Mouse (Mus musculus): Measurements from ENCODE around the gene Kcnma1. TPM values are rescaled to one million over a fixed set of nuclear protein-coding genes. Genes with fewer than 3 reads are reported as not detected.
A peak's percentile ranks its signal among the peaks of the same experiment; 100 is the strongest.

Kcnma1 gene
- polyA plus RNA-seq, 1 experiment from 2014 or later, result 19.5 TPM

GRCm38 (mm10) chr14:23741531-23741930 is 272.8 kb downstream of the Kcnma1 start:
- no peak overlapping the region for H3K27ac ChIP-seq
- no peaks in the 10 kb centered on the region for H3K4me1 ChIP-seq
- H3K36me3 ChIP-seq (replicated peaks), result no peaks in the 10 kb centered on the region
- H3K9ac ChIP-seq, result no peak overlapping the region
- H3K4me3 ChIP-seq, result no peak overlapping the region
- ATAC-seq (replicated peaks), result no peak
- no peaks in the 10 kb centered on the region for H3K9me3 ChIP-seq
- H3K27me3 ChIP-seq (replicated peaks), result no peaks in the 10 kb centered on the region
- H3K4me2 ChIP-seq, result no peak overlapping the region

- Histone ChIP-seq H3K9ac (no peak overlapping the region), H3K4me1 (no peaks in the 10 kb centered on the region), H3K27me3 (replicated peaks) (no peaks in the 10 kb centered on the region; the same call in 1 of the 2 replicates), H3K36me3 (replicated peaks) (no peaks in the 10 kb centered on the region), H3K27ac (no peak overlapping the region), H3K4me3 (no peak overlapping the region), H3K9me3 (no peaks in the 10 kb centered on the region), H3K4me2 (no peak overlapping the region)
- ATAC-seq (replicated peaks), result no peak
- 96% methylated on average over 3 of the region's 3 CpGs for WGBS
Measured at GRCm38 (mm10) chr14:23734200-23734599, 280.1 kb downstream of the Kcnma1 start.

- Histone ChIP-seq H3K27me3 (replicated peaks) (no peaks in the 10 kb centered on the region), H3K4me2 (no peak overlapping the region), H3K4me3 (no peak overlapping the region), H3K9me3 (no peaks in the 10 kb centered on the region), H3K4me1 (no peaks in the 10 kb centered on the region), H3K9ac (no peak overlapping the region), H3K36me3 (replicated peaks) (no peaks in the 10 kb centered on the region), H3K27ac (no peak overlapping the region)
- 62% methylated on average over 2 of the region's 2 CpGs for WGBS
- ATAC-seq (replicated peaks), result no peak
Measured at GRCm38 (mm10) chr14:23729377-23729776, 284.9 kb downstream of the Kcnma1 start.

GRCm38 (mm10) chr14:23723701-23724430 is 290.4 kb downstream of the Kcnma1 start:
- Histone ChIP-seq H3K36me3 (replicated peaks) (no peaks in the 10 kb centered on the region), H3K9me3 (no peaks in the 10 kb centered on the region), H3K27me3 (replicated peaks) (no peaks in the 10 kb centered on the region), H3K4me3 (no peak overlapping the region), H3K27ac (0 out of 2 replicates have a peak overlapping the region, but pooled peaks have one; percentile 15), H3K9ac (no peak overlapping the region), H3K4me1 (0 out of 2 replicates have a peak, but pooled peaks cover 3% of the 10 kb centered on the region), H3K4me2 (no peak overlapping the region)
- no peak for ATAC-seq (replicated peaks)
- WGBS, result 45% methylated on average over 7 of the region's 7 CpGs

GRCm38 (mm10) chr14:23719246-23719645 is 295.0 kb downstream of the Kcnma1 start:
- Histone ChIP-seq H3K4me1 (0 out of 2 replicates have a peak, but pooled peaks cover 2% of the 10 kb centered on the region), H3K36me3 (replicated peaks) (no peaks in the 10 kb centered on the region), H3K27me3 (replicated peaks) (no peaks in the 10 kb centered on the region), H3K9me3 (no peaks in the 10 kb centered on the region), H3K4me3 (no peak overlapping the region), H3K27ac (no peak overlapping the region), H3K9ac (no peak overlapping the region), H3K4me2 (no peak overlapping the region)
- ATAC-seq (replicated peaks), result no peak
- WGBS, result 48% methylated on average over 3 of the region's 3 CpGs

GRCm38 (mm10) chr14:23718667-23719066 is 295.6 kb downstream of the Kcnma1 start:
- Histone ChIP-seq H3K36me3 (replicated peaks) (no peaks in the 10 kb centered on the region), H3K27me3 (replicated peaks) (no peaks in the 10 kb centered on the region), H3K9me3 (no peaks in the 10 kb centered on the region), H3K4me3 (no peak overlapping the region), H3K4me1 (no peaks in the 10 kb centered on the region), H3K4me2 (no peak overlapping the region), H3K27ac (no peak overlapping the region), H3K9ac (no peak overlapping the region)
- 76% methylated on average over 6 of the region's 6 CpGs for WGBS
- no peak for ATAC-seq (replicated peaks)

GRCm38 (mm10) chr14:23714396-23715131 is 299.7 kb downstream of the Kcnma1 start:
- no peaks in the 10 kb centered on the region for H3K9me3 ChIP-seq
- H3K36me3 ChIP-seq (replicated peaks), result no peaks in the 10 kb centered on the region
- WGBS, result 64% methylated on average over 7 of the region's 7 CpGs
- H3K27me3 ChIP-seq (replicated peaks), result no peaks in the 10 kb centered on the region
- no peak overlapping the region for H3K27ac ChIP-seq
- ATAC-seq (replicated peaks), result no peak
- peaks cover 15% of the 10 kb centered on the region; the same call in 1 of the 2 replicates for H3K4me1 ChIP-seq
- no peak overlapping the region for H3K4me2 ChIP-seq
- H3K4me3 ChIP-seq, result no peak overlapping the region
- no peak overlapping the region for H3K9ac ChIP-seq

GRCm38 (mm10) chr14:23712891-23713290 is 301.4 kb downstream of the Kcnma1 start:
- Histone ChIP-seq H3K27ac (no peak overlapping the region), H3K9me3 (no peaks in the 10 kb centered on the region), H3K27me3 (replicated peaks) (no peaks in the 10 kb centered on the region), H3K4me3 (no peak overlapping the region), H3K9ac (no peak overlapping the region), H3K4me2 (no peak overlapping the region), H3K36me3 (replicated peaks) (no peaks in the 10 kb centered on the region), H3K4me1 (peaks cover 15% of the 10 kb centered on the region; the same call in 1 of the 2 replicates)
- no peak for ATAC-seq (replicated peaks)
- WGBS, result 91% methylated on average over 5 of the region's 5 CpGs

- Histone ChIP-seq H3K9ac (no peak overlapping the region), H3K4me1 (peaks cover 15% of the 10 kb centered on the region; the same call in 1 of the 2 replicates), H3K27me3 (replicated peaks) (no peaks in the 10 kb centered on the region), H3K4me3 (no peak overlapping the region), H3K4me2 (no peak overlapping the region), H3K27ac (0 out of 2 replicates have a peak overlapping the region, but pooled peaks have one; percentile 43), H3K9me3 (no peaks in the 10 kb centered on the region), H3K36me3 (replicated peaks) (no peaks in the 10 kb centered on the region)
- ATAC-seq (replicated peaks), result peak; percentile 75
- 68% methylated on average over 7 of the region's 7 CpGs for WGBS
Measured at GRCm38 (mm10) chr14:23710954-23711353, 303.3 kb downstream of the Kcnma1 start.

GRCm38 (mm10) chr14:23706837-23707236 is 307.5 kb downstream of the Kcnma1 start:
- WGBS, result 81% methylated on average over 10 of the region's 10 CpGs
- no peaks in the 10 kb centered on the region for H3K36me3 ChIP-seq (replicated peaks)
- no peak overlapping the region for H3K4me3 ChIP-seq
- no peak for ATAC-seq (replicated peaks)
- H3K27ac ChIP-seq, result no peak overlapping the region
- H3K4me1 ChIP-seq, result peaks cover 11% of the 10 kb centered on the region; the same call in 1 of the 2 replicates
- H3K27me3 ChIP-seq (replicated peaks), result no peaks in the 10 kb centered on the region
- no peak overlapping the region for H3K9ac ChIP-seq
- H3K4me2 ChIP-seq, result no peak overlapping the region
- no peaks in the 10 kb centered on the region for H3K9me3 ChIP-seq

GRCm38 (mm10) chr14:23705647-23706046 is 308.6 kb downstream of the Kcnma1 start:
- H3K9me3 ChIP-seq, result no peaks in the 10 kb centered on the region
- no peak overlapping the region for H3K4me3 ChIP-seq
- H3K4me1 ChIP-seq, result peaks cover under 1% of the 10 kb centered on the region; the same call in 1 of the 2 replicates
- ATAC-seq (replicated peaks), result no peak
- no peaks in the 10 kb centered on the region for H3K36me3 ChIP-seq (replicated peaks)
- H3K27ac ChIP-seq, result no peak overlapping the region
- WGBS, result 41% methylated on average over 3 of the region's 3 CpGs
- no peak overlapping the region for H3K4me2 ChIP-seq
- H3K27me3 ChIP-seq (replicated peaks), result no peaks in the 10 kb centered on the region
- no peak overlapping the region for H3K9ac ChIP-seq

- Histone ChIP-seq H3K27me3 (replicated peaks) (no peaks in the 10 kb centered on the region), H3K4me1 (no peaks in the 10 kb centered on the region), H3K4me3 (no peak overlapping the region), H3K9ac (no peak overlapping the region), H3K27ac (no peak overlapping the region), H3K4me2 (no peak overlapping the region), H3K9me3 (no peaks in the 10 kb centered on the region), H3K36me3 (replicated peaks) (no peaks in the 10 kb centered on the region)
- ATAC-seq (replicated peaks), result no peak
Measured at GRCm38 (mm10) chr14:23704303-23704702, 310.0 kb downstream of the Kcnma1 start.
